Mouse (Mus musculus): ENCODE measurements at regions not wholly inside any gene's neighbourhood (a gene's known extent, or its start where the extent isn't known, plus 50 kb on each side); places are given as distances from the start of the nearest gene placed in this dataset.

- no peak for DNase-seq
- intact Hi-C loops (cut with DNase I), result no loop called here
- Histone ChIP-seq H3K27ac (no peak overlapping the region), H3K4me3 (no peak overlapping the region)
- no peak for TF ChIP-seq CTCF (IDR thresholded peaks at IDR 0.05)
Measured at GRCm38 (mm10) chr13:91348489-91349083, 111.5 kb upstream of the Ssbp2 start.

GRCm38 (mm10) chr13:91352311-91352710 is 107.8 kb upstream of the Ssbp2 start:
- DNase-seq, result no peak
- H3K4me3 ChIP-seq, result no peak overlapping the region
- intact Hi-C loops (cut with DNase I), result no loop called here
- no peak overlapping the region for H3K27ac ChIP-seq
- TF ChIP-seq CTCF (IDR thresholded peaks at IDR 0.05), result no peak

- DNase-seq, result no peak
- H3K4me3 ChIP-seq, result no peak overlapping the region
- no peak overlapping the region for H3K27ac ChIP-seq
- TF ChIP-seq CTCF (IDR thresholded peaks at IDR 0.05), result no peak
- intact Hi-C loops (cut with DNase I), result no loop called here
Measured at GRCm38 (mm10) chr13:91356516-91356915, 103.6 kb upstream of the Ssbp2 start.

GRCm38 (mm10) chr13:91360121-91360520 is 100.0 kb upstream of the Ssbp2 start:
- DNase-seq, result no peak
- H3K4me3 ChIP-seq, result no peak overlapping the region
- intact Hi-C loops (cut with DNase I), result loop anchor here (10.0 kb wide), 2 partner anchors 135 to 205 kb away; partner anchors contain the start of gene Atg10
- no peak for TF ChIP-seq CTCF (IDR thresholded peaks at IDR 0.05)
- H3K27ac ChIP-seq, result no peak overlapping the region

GRCm38 (mm10) chr13:91365270-91365952 is 94.7 kb upstream of the Ssbp2 start:
- intact Hi-C loops (cut with DNase I), result loop anchor here (5.0 to 10.0 kb wide), 3 partner anchors 141 to 398 kb away; partner anchors contain the start of gene Atg10
- Histone ChIP-seq H3K27ac (peak overlapping the region; percentile 9), H3K4me3 (no peak overlapping the region)
- DNase-seq, result peak; percentile 91
- TF ChIP-seq CTCF (IDR thresholded peaks at IDR 0.05), result peak; percentile 38

GRCm38 (mm10) chr13:91366540-91366939 is 93.5 kb upstream of the Ssbp2 start:
- Histone ChIP-seq H3K4me3 (no peak overlapping the region), H3K27ac (no peak overlapping the region)
- intact Hi-C loops (cut with DNase I), result loop anchor here (5.0 to 10.0 kb wide), 3 partner anchors 142 to 399 kb away; partner anchors contain the start of gene Atg10
- no peak for DNase-seq
- TF ChIP-seq CTCF (IDR thresholded peaks at IDR 0.05), result no peak

GRCm38 (mm10) chr13:91367896-91368556 is 92.1 kb upstream of the Ssbp2 start:
- DNase-seq, result no peak
- peak overlapping the region; percentile 46 for H3K27ac ChIP-seq
- H3K4me3 ChIP-seq, result no peak overlapping the region; the same call in 1 of the 2 replicates
- TF ChIP-seq CTCF (IDR thresholded peaks at IDR 0.05), result peak; percentile 23; the same call in 1 of the 2 replicates
- intact Hi-C loops (cut with DNase I), result loop anchor here (5.0 to 10.0 kb wide), 3 partner anchors 143 to 401 kb away; partner anchors contain the start of gene Atg10

GRCm38 (mm10) chr13:91368664-91369063 is 91.4 kb upstream of the Ssbp2 start:
- TF ChIP-seq CTCF (IDR thresholded peaks at IDR 0.05), result no peak
- intact Hi-C loops (cut with DNase I), result loop anchor here (5.0 to 10.0 kb wide), 3 partner anchors 144 to 401 kb away; partner anchors contain the start of gene Atg10
- H3K4me3 ChIP-seq, result no peak overlapping the region
- DNase-seq, result no peak
- H3K27ac ChIP-seq, result no peak overlapping the region

GRCm38 (mm10) chr13:91370021-91370420 is 90.1 kb upstream of the Ssbp2 start:
- Histone ChIP-seq H3K27ac (peak overlapping the region; percentile 94), H3K4me3 (peak overlapping the region; percentile 69)
- DNase-seq, result no peak
- intact Hi-C loops (cut with DNase I), result loop anchor here (5.0 kb wide), 1 partner anchor 267 kb away; no protein-coding TSS in a partner anchor
- no peak for TF ChIP-seq CTCF (IDR thresholded peaks at IDR 0.05)

GRCm38 (mm10) chr13:91370441-91370840 is 89.6 kb upstream of the Ssbp2 start:
- Histone ChIP-seq H3K4me3 (peak overlapping the region; percentile 69), H3K27ac (peak overlapping the region; percentile 94)
- peak; percentile 65 for DNase-seq
- intact Hi-C loops (cut with DNase I), result loop anchor here (5.0 kb wide), 1 partner anchor 267 kb away; no protein-coding TSS in a partner anchor
- no peak for TF ChIP-seq CTCF (IDR thresholded peaks at IDR 0.05)

GRCm38 (mm10) chr13:91370886-91371595 is 89.0 kb upstream of the Ssbp2 start:
- Histone ChIP-seq H3K27ac (peak overlapping the region; percentile 94), H3K4me3 (peak overlapping the region; percentile 69)
- DNase-seq, result peak; percentile 97
- intact Hi-C loops (cut with DNase I), result loop anchor here (1.0 to 5.0 kb wide), 3 partner anchors 50 to 266 kb away; partner anchors contain the start of gene Ssbp2
- no peak for TF ChIP-seq CTCF (IDR thresholded peaks at IDR 0.05)

- DNase-seq, result no peak
- intact Hi-C loops (cut with DNase I), result loop anchor here (1.0 to 5.0 kb wide), 3 partner anchors 50 to 266 kb away; partner anchors contain the start of gene Ssbp2
- H3K4me3 ChIP-seq, result peak overlapping the region; percentile 69
- TF ChIP-seq CTCF (IDR thresholded peaks at IDR 0.05), result no peak
- H3K27ac ChIP-seq, result peak overlapping the region; percentile 94
Measured at GRCm38 (mm10) chr13:91371596-91371987, 88.5 kb upstream of the Ssbp2 start.

Measured in gastrocnemius, adult 2 months (tissue).